Mouse (Mus musculus) liver, embryonic 16.5 days (tissue): ENCODE results near the gene Naxe. TPM values are rescaled to one million over a fixed set of nuclear protein-coding genes. Genes with fewer than 3 reads are reported as not detected.

Source experiments
- ATAC-seq: fragments of 200-750 bp; cut with Nextera tagmentation; 2 replicates; pipeline ENCODE4 v1.8.0; 2017; ENCODE audit warnings: low read depth, mild to moderate bottlenecking, moderate number of reproducible peaks, moderate library complexity
- H3K27ac ChIP-seq: fragments of 300-500 bp; sonication (generic); 2 replicates; pipeline ENCODE4 v1.5.1; 2014; ENCODE audit warnings: mild to moderate bottlenecking, low read length
- H3K27me3 ChIP-seq: fragments of 300-500 bp; sonication (generic); 2 replicates; pipeline ENCODE4 v1.6.1; 2014; ENCODE audit warnings: low read depth, low read length, mixed read lengths; ENCODE audit not compliant: control insufficient read depth, insufficient read depth
- H3K36me3 ChIP-seq: fragments of 300-500 bp; sonication (generic); 2 replicates; pipeline ENCODE4 v1.6.1; 2014; ENCODE audit warnings: mild to moderate bottlenecking; ENCODE audit not compliant: control insufficient read depth, insufficient read depth
- H3K4me1 ChIP-seq: fragments of 300-500 bp; sonication (generic); 2 replicates; pipeline ENCODE4 v1.6.1; 2014; ENCODE audit warnings: low read depth, low read length, mixed read lengths; ENCODE audit not compliant: control insufficient read depth
- H3K4me2 ChIP-seq: fragments of 300-500 bp; sonication (generic); 2 replicates; pipeline ENCODE4 v1.6.1; 2014; ENCODE audit warnings: low read depth, low read length, mixed read lengths
- H3K4me3 ChIP-seq: fragments of 300-500 bp; sonication (generic); 2 replicates; pipeline ENCODE4 v1.5.1; 2014; ENCODE audit warnings: low read depth, mild to moderate bottlenecking, low read length
- H3K9ac ChIP-seq: fragments of 300-500 bp; sonication (generic); 2 replicates; pipeline ENCODE4 v1.6.1; 2014; ENCODE audit warnings: low read depth, low read length
- H3K9me3 ChIP-seq: fragments of 300-500 bp; sonication (generic); replicated peaks from 2 replicates; pipeline ENCODE4 v1.6.1; 2016; ENCODE audit warnings: low read length; ENCODE audit not compliant: control insufficient read depth
- WGBS: fragments of 180-500 bp; shearing (Covaris S2); extraction: QIAGEN DNeasy Blood & Tissue Kit; methylation state at CpG from one replicate; pipeline ENCODE4 v1.1.7; 2014; ENCODE audit not compliant: insufficient replicate concordance; 5-methylcytosine and 5-hydroxymethylcytosine counted together
- polyA plus RNA-seq: library from polyadenylated mRNA; unstranded; fragments of >200 nt; fragmentation: Nextera tagmentation; extraction: Ambion mirVana; gene quantifications from 2 replicates; pipeline ENCODE4 v1.2.1, GENCODE M21; 2015

Naxe gene
- polyA plus RNA-seq, 1 experiment from 2014 or later = 83.2 TPM

- H3K27ac ChIP-seq = no peak overlapping the region
- no peak overlapping the region for H3K9ac ChIP-seq
- H3K36me3 ChIP-seq = peaks cover 34% of the 10 kb centered on the region
- WGBS = 75% methylated on average over 7 of the region's 7 CpGs
- no peaks in the 10 kb centered on the region for H3K9me3 ChIP-seq
- H3K27me3 ChIP-seq = no peaks in the 10 kb centered on the region
- H3K4me1 ChIP-seq = no peaks in the 10 kb centered on the region
- no peak for ATAC-seq
- H3K4me2 ChIP-seq = no peak overlapping the region
- H3K4me3 ChIP-seq = no peak overlapping the region
Measured at GRCm38 (mm10) chr3:88090106-88090505, 31.8 kb upstream of the Naxe start.

- Histone ChIP-seq H3K9me3 (no peaks in the 10 kb centered on the region), H3K27ac (no peak overlapping the region), H3K4me1 (peaks cover 6% of the 10 kb centered on the region), H3K9ac (no peak overlapping the region), H3K4me3 (no peak overlapping the region), H3K36me3 (peaks cover 29% of the 10 kb centered on the region), H3K27me3 (no peaks in the 10 kb centered on the region), H3K4me2 (no peak overlapping the region)
- ATAC-seq = no peak
- 60% methylated on average over 1 of the region's 1 CpGs for whole genome bisulfite sequencing
Measured at GRCm38 (mm10) chr3:88087688-88088087, 29.4 kb upstream of the Naxe start.

DNA sequence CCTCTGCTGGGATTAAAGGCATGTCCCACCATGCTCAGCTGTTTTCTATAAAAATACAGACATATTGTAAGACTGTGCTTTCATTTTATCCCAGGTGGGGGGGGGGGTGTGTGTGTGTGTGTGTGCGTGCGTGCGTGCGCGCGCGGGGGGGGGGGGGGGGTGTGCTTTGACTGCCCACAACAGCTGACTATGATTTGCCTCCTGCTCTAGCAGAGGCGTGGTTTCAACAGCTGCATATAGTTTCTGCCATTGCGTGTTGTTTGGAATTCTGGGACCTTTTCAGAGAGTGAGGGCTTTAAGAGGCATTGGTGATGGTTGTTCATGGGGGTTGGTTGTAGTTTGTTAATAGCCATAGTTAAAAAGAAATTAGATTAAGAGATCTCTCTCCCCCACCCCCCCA is 27.2 kb upstream of the Naxe start:
- no peak for ATAC-seq
- H3K36me3 ChIP-seq = peaks cover 15% of the 10 kb centered on the region

GRCm38 (mm10) chr3:88084001-88084400 is 25.7 kb upstream of the Naxe start:
- Histone ChIP-seq H3K27me3 (no peaks in the 10 kb centered on the region), H3K4me3 (no peak overlapping the region), H3K9ac (no peak overlapping the region), H3K4me1 (peaks cover 11% of the 10 kb centered on the region), H3K9me3 (no peaks in the 10 kb centered on the region), H3K36me3 (peaks cover 6% of the 10 kb centered on the region), H3K27ac (no peak overlapping the region), H3K4me2 (no peak overlapping the region)
- 83% methylated on average over 2 of the region's 2 CpGs for WGBS
- ATAC-seq = no peak

More for the DNA sequence above, 27.2 kb upstream of the Naxe start:
- Histone ChIP-seq H3K4me1 (peaks cover 11% of the 10 kb centered on the region), H3K27ac (no peak overlapping the region), H3K9me3 (no peaks in the 10 kb centered on the region), H3K9ac (no peak overlapping the region), H3K4me3 (no peak overlapping the region), H3K4me2 (no peak overlapping the region), H3K27me3 (no peaks in the 10 kb centered on the region)
- 91% methylated on average over 9 of the region's 9 CpGs for WGBS

DNA sequence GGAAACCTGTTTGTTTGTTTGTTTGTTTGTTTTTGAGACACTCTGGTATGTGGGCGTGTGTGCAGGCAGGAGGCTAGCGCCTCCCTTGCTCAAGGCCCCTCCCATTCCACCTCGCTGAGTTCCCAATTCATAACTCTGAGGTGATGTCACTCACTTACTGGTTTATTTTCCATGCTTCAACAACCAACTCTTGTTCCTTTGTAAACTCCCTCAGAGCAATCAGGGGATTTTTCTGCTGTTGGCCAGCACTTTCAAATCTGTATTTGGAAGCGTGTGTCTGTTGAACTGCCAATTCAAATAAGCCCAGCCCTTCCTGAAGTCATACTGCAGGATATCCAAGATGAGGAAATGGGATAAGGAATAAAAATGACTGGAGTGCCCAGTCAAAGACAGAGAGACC is 24.4 kb upstream of the Naxe start:
- Histone ChIP-seq H3K4me2 (peak overlapping the region; percentile 73), H3K4me3 (peak overlapping the region; percentile 80), H3K9ac (peak overlapping the region; percentile 75), H3K27ac (no peak overlapping the region), H3K36me3 (peaks cover 6% of the 10 kb centered on the region; the same call in 1 of the 2 replicates), H3K9me3 (no peaks in the 10 kb centered on the region), H3K4me1 (peaks cover 11% of the 10 kb centered on the region), H3K27me3 (no peaks in the 10 kb centered on the region)
- WGBS = 13% methylated on average over 4 of the region's 4 CpGs
- peak; percentile 69 for ATAC-seq

DNA sequence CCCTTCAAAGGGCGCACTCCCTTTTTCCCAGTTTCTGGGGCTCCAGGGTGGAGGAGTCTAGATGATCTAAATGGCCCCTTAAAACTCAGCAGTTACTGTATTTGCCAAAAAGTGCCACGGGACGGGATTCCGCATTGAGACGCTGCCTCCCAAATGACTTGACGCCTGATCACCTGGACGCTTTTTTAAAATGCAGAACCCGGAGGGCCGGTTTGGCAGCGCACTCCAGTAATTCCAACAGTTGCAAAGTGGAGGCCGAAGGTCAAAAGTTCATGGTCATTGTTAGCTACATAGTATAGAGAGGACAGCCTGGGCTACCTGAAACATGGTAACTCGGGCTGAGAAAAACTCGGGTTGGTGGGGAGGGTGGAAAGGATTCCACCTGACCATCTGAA is 23.9 kb upstream of the Naxe start:
- no peaks in the 10 kb centered on the region for H3K27me3 ChIP-seq
- peaks cover 6% of the 10 kb centered on the region; the same call in 1 of the 2 replicates for H3K36me3 ChIP-seq
- peaks cover 11% of the 10 kb centered on the region for H3K4me1 ChIP-seq
- no peak for ATAC-seq
- H3K4me3 ChIP-seq = peak overlapping the region; percentile 80
- H3K27ac ChIP-seq = no peak overlapping the region; the same call in 1 of the 2 replicates
- WGBS = 1% methylated on average over 13 of the region's 13 CpGs
- H3K9me3 ChIP-seq = no peaks in the 10 kb centered on the region
- H3K9ac ChIP-seq = peak overlapping the region; percentile 75
- peak overlapping the region; percentile 73 for H3K4me2 ChIP-seq

- Histone ChIP-seq H3K4me3 (peak within 1 kb of the TSS; percentile 80), H3K36me3 (peaks cover 6% of the 10 kb centered on the region; the same call in 1 of the 2 replicates), H3K9me3 (no peaks in the 10 kb centered on the region), H3K9ac (peak within 1 kb of the TSS; percentile 75), H3K4me2 (peak within 1 kb of the TSS; percentile 73), H3K27ac (no peak within 1 kb of the TSS; the same call in 1 of the 2 replicates), H3K4me1 (peaks cover 11% of the 10 kb centered on the region), H3K27me3 (no peaks in the 10 kb centered on the region)
- peak; percentile 84 for ATAC-seq
- WGBS = 16% methylated on average over 33 of the region's 33 CpGs
Measured at GRCm38 (mm10) chr3:88081345-88082223, 23.3 kb upstream of the Naxe start, which contains the start of gene Iqgap3. TSS of gene Iqgap3 (plus strand) at chr3:88081971.

- peaks cover 10% of the 10 kb centered on the region for H3K4me1 ChIP-seq
- H3K4me3 ChIP-seq = no peak within 1 kb of the TSS
- 63% methylated on average over 4 of the region's 4 CpGs for WGBS
- H3K36me3 ChIP-seq = no peaks in the 10 kb centered on the region
- no peaks in the 10 kb centered on the region for H3K27me3 ChIP-seq
- H3K9me3 ChIP-seq = no peaks in the 10 kb centered on the region
- no peak within 1 kb of the TSS for H3K4me2 ChIP-seq
- ATAC-seq = no peak
- no peak within 1 kb of the TSS for H3K27ac ChIP-seq
- H3K9ac ChIP-seq = no peak within 1 kb of the TSS
Measured at GRCm38 (mm10) chr3:88078204-88078603, 19.9 kb upstream of the Naxe start, which contains the start of gene Ttc24. TSS of gene Ttc24 (minus strand) at chr3:88078304.

GRCm38 (mm10) chr3:88077441-88077840 is 19.1 kb upstream of the Naxe start:
- H3K36me3 ChIP-seq = no peaks in the 10 kb centered on the region
- peaks cover 4% of the 10 kb centered on the region for H3K4me1 ChIP-seq
- H3K4me2 ChIP-seq = no peak overlapping the region
- no peak overlapping the region for H3K27ac ChIP-seq
- H3K4me3 ChIP-seq = no peak overlapping the region
- no peaks in the 10 kb centered on the region for H3K9me3 ChIP-seq
- no peak overlapping the region for H3K9ac ChIP-seq
- 27% methylated on average over 8 of the region's 8 CpGs for WGBS
- peak; percentile 70 for ATAC-seq
- H3K27me3 ChIP-seq = no peaks in the 10 kb centered on the region
